Mouse (Mus musculus) erythroblast, embryonic 14.5 days (primary cell): ENCODE measurements around the gene Olfr490.

Experiments
- GATA1 ChIP-seq: IDR thresholded peaks from 2 replicates; pipeline ENCODE4 v1.6.1; 2012; ENCODE audit warnings: low read length, inconsistent platforms, mixed read lengths
- TAL1 ChIP-seq: IDR thresholded peaks from 3 replicates; pipeline ENCODE4 v1.6.1; 2012; ENCODE audit warnings: low read length, inconsistent platforms, mixed read lengths

DNA sequence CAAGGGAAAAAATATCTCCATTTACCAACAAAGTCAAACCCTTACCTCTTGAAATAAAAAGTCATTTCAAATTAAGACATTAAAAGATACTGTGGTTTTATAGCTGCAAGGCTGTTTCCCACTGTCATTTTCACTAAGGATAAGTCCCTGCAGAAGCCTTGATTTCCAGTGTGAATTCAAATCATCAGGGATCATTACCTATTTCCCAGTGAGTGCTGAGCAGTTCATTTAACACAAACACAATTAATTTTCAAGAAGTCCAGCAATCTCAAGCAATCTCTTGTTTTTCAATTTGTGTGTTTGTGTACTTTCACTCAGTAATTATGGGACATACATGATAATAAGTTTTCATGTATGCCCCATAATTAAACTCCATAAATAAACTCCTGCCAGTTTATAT, 30.5 kb downstream of the Olfr490 start, which contains the start of gene Olfr488:
- TF ChIP-seq GATA1 (no peak), TAL1 (no peak)
